ENCODE assay signal across 8 mouse cellular contexts in the genomic region with DNA sequence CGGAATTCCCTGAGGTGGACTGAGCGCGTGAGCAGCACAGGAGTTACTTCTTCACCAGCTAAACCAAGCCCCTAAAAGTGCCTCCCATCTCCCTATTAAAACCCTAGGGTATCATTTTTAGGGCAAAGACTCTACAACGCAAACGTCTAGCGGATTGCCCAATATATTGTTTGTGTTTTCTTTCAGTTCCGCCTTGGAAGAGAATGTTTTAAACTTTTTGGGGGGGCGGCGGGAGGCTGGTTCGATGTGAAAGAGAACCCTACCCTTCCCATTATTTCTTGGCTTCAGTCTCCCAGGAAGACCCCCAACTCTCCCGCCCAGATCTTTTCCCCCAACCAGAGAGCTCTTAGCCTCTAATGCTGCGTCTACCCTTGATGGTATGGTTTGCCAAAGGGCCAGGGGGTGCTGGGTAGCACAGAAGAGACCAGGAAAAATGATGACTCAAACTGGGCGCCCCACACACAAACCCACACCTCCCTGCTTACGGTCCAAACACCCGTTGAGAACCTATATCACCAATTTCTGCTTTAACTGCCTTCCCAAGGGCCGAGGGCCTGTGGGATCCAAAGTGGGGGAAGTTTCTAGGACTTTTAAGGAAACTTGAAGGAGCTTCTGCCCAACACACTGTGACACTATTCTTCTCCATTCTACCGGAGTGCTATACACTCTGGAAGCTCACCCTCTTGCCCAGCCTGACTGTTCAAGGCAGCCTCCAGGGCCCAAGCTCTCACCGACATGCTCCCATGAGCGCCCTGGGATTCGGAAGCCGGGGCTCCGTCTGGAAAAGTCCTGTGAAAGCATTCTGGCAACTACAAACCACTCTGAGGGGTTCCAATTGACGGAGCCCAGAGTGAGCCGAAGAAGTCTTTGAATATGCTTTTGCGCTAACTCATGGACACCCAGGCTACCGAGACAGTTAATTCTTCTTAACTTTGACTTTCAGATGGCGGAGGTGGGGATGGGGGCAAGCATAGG.
DNase-seq lines count a peak whose midpoint lies in the region; ATAC-seq and TF ChIP-seq lines count a peak whose summit lies in the region.

No protein-coding gene starts in this region.

- peaks cover 45% of the 10 kb centered on the region for H3K4me1 ChIP-seq in heart, embryonic 13.5 days
- 0 out of 2 replicates have a peak, but pooled peaks cover 10% of the 10 kb centered on the region for H3K4me1 ChIP-seq in forebrain, postnatal 0 days (ENCODE audit: insufficient read depth)
- peaks cover 30% of the 10 kb centered on the region for H3K4me1 ChIP-seq in limb, embryonic 12.5 days (replicated peaks)
- peaks cover 47% of the 10 kb centered on the region for H3K4me1 ChIP-seq in neural tube, embryonic 12.5 days
- no peaks in the 10 kb centered on the region for H3K4me1 ChIP-seq in thymus, adult 2 months (replicated peaks; ENCODE audit: control insufficient read depth, insufficient read depth, low read length)

- WGBS in heart, embryonic 13.5 days, result 24% methylated on average over 27 of the region's 27 CpGs
- 10% methylated on average over 27 of the region's 27 CpGs for WGBS in forebrain, postnatal 0 days
- 7% methylated on average over 27 of the region's 27 CpGs for WGBS in limb, embryonic 12.5 days
- WGBS in neural tube, embryonic 12.5 days, result 4% methylated on average over 27 of the region's 27 CpGs
- 19% methylated on average over 27 of the region's 27 CpGs for WGBS in thymus, adult 2 months

- H3K27me3 ChIP-seq in heart, embryonic 13.5 days (replicated peaks), result 0 out of 2 replicates have a peak, but pooled peaks cover 5% of the 10 kb centered on the region
- H3K27me3 ChIP-seq in forebrain, postnatal 0 days (ENCODE audit: insufficient read depth, low read length), result peaks cover 40% of the 10 kb centered on the region
- peaks cover 62% of the 10 kb centered on the region for H3K27me3 ChIP-seq in limb, embryonic 12.5 days
- H3K27me3 ChIP-seq in neural tube, embryonic 12.5 days (replicated peaks), result no peaks in the 10 kb centered on the region
- peaks cover 35% of the 10 kb centered on the region; the same call in 1 of the 2 replicates for H3K27me3 ChIP-seq in thymus, adult 2 months (ENCODE audit: control insufficient read depth, insufficient read depth, low read length)

- no peak for TF ChIP-seq POLR2A in thymus, adult 2 months (IDR thresholded peaks at IDR 0.05; ENCODE audit: control insufficient read depth, extremely low read depth, insufficient read depth, low read length, poor library complexity)

- peak overlapping the region; percentile 94 for H3K4me2 ChIP-seq in heart, embryonic 13.5 days
- peak overlapping the region; percentile 76 for H3K4me2 ChIP-seq in forebrain, postnatal 0 days (ENCODE audit: low read depth)
- peak overlapping the region; percentile 67 for H3K4me2 ChIP-seq in limb, embryonic 12.5 days
- peak overlapping the region; percentile 88 for H3K4me2 ChIP-seq in neural tube, embryonic 12.5 days (replicated peaks)

- peak overlapping the region; percentile 63 for H3K4me3 ChIP-seq in heart, embryonic 13.5 days
- H3K4me3 ChIP-seq in forebrain, postnatal 0 days (ENCODE audit: low read depth, low read length), result peak overlapping the region; percentile 46; the same call in 1 of the 2 replicates
- peak overlapping the region; percentile 46 for H3K4me3 ChIP-seq in limb, embryonic 12.5 days (replicated peaks)
- peak overlapping the region; percentile 41 for H3K4me3 ChIP-seq in neural tube, embryonic 12.5 days
- H3K4me3 ChIP-seq in thymus, adult 2 months (ENCODE audit: control insufficient read depth, insufficient read depth, low read length), result no peak overlapping the region; the same call in 1 of the 2 replicates

- H3K9me3 ChIP-seq in heart, embryonic 13.5 days, result no peaks in the 10 kb centered on the region
- no peaks in the 10 kb centered on the region for H3K9me3 ChIP-seq in forebrain, postnatal 0 days (ENCODE audit: low read length)
- no peaks in the 10 kb centered on the region for H3K9me3 ChIP-seq in limb, embryonic 12.5 days
- H3K9me3 ChIP-seq in neural tube, embryonic 12.5 days, result no peaks in the 10 kb centered on the region

- H3K36me3 ChIP-seq in heart, embryonic 13.5 days, result peaks cover 6% of the 10 kb centered on the region
- no peaks in the 10 kb centered on the region for H3K36me3 ChIP-seq in forebrain, postnatal 0 days (ENCODE audit: insufficient read depth)
- no peaks in the 10 kb centered on the region for H3K36me3 ChIP-seq in limb, embryonic 12.5 days
- H3K36me3 ChIP-seq in neural tube, embryonic 12.5 days, result no peaks in the 10 kb centered on the region
- H3K36me3 ChIP-seq in thymus, adult 2 months (ENCODE audit: control insufficient read depth, insufficient read depth, low read length), result no peaks in the 10 kb centered on the region

- peak overlapping the region; percentile 88 for H3K9ac ChIP-seq in heart, embryonic 13.5 days
- H3K9ac ChIP-seq in forebrain, postnatal 0 days, result no peak overlapping the region
- peak overlapping the region; percentile 44; the same call in 1 of the 2 replicates for H3K9ac ChIP-seq in limb, embryonic 12.5 days (replicated peaks)
- H3K9ac ChIP-seq in neural tube, embryonic 12.5 days, result peak overlapping the region; percentile 69

- no peak for DNase-seq in heart, postnatal 25 days (ENCODE audit: low spot score)
- DNase-seq in adrenal gland, postnatal 36 days, result peak; percentile 40 to 55
- DNase-seq in forebrain, postnatal 0 days, result peak; percentile 34
- no peak for DNase-seq in left cerebral cortex, postnatal 10 days (ENCODE audit: extremely low spot score in 1 of 2, low spot score in 2 of 2)
- no peak for DNase-seq in thymus, adult 2 months

- intact Hi-C loops in heart, postnatal 25 days (cut with DNase I), result loop anchor here (2.0 to 10.0 kb wide), 4 partner anchors 149 to 1189 kb away; no protein-coding TSS in a partner anchor
- intact Hi-C loops in left cerebral cortex, postnatal 10 days (cut with DNase I), result loop anchor here (2.0 to 5.0 kb wide), 3 partner anchors 143 to 1414 kb away; a partner anchor contains a TSS

- TF ChIP-seq CTCF in forebrain, postnatal 0 days (IDR thresholded peaks at IDR 0.05; ENCODE audit: low read depth), result no peak
- no peak for TF ChIP-seq CTCF in thymus, adult 2 months (IDR thresholded peaks at IDR 0.05; ENCODE audit: borderline replicate concordance, control insufficient read depth, extremely low read depth, insufficient read depth, low read length, poor library complexity)

- H3K27ac ChIP-seq in heart, embryonic 13.5 days (replicated peaks), result peak overlapping the region; percentile 78
- no peak overlapping the region for H3K27ac ChIP-seq in forebrain, postnatal 0 days (ENCODE audit: low read depth, low read length)
- no peak overlapping the region for H3K27ac ChIP-seq in limb, embryonic 12.5 days
- H3K27ac ChIP-seq in neural tube, embryonic 12.5 days, result peak overlapping the region; percentile 89; the same call in 1 of the 2 replicates
- no peak overlapping the region for H3K27ac ChIP-seq in thymus, adult 2 months (ENCODE audit: control insufficient read depth, insufficient read depth, low read length)

- no peak for ATAC-seq in heart, embryonic 13.5 days (ENCODE audit: extremely low read depth, insufficient number of reproducible peaks, low FRiP score, low TSS enrichment)
- no peak for ATAC-seq in forebrain, postnatal 0 days
- ATAC-seq in limb, embryonic 12.5 days (ENCODE audit: insufficient number of reproducible peaks, insufficient read depth, low FRiP score, low TSS enrichment, low read depth), result no peak
- ATAC-seq in neural tube, embryonic 12.5 days (ENCODE audit: low FRiP score, low read depth), result no peak

Comparison
In these comparisons a context has a peak if more than half of its experiments do, and no peak if none do; other contexts are left out.
1. H3K27ac ChIP-seq: peak in heart, embryonic 13.5 days (single experiment) and neural tube, embryonic 12.5 days (single experiment); none in forebrain, postnatal 0 days (single experiment), limb, embryonic 12.5 days (single experiment) and thymus, adult 2 months (single experiment).
2. DNase-seq: peak in adrenal gland, postnatal 36 days (2 of 2) and forebrain, postnatal 0 days (single experiment); none in heart, postnatal 25 days (single experiment), left cerebral cortex, postnatal 10 days (0 of 2) and thymus, adult 2 months (single experiment).
3. Peak in every context shown above with its lines, with median percentiles within 50 percentile points of each other: H3K4me2 ChIP-seq.